26 mouse cellular contexts compared by ENCODE assay signal in the genomic region with DNA sequence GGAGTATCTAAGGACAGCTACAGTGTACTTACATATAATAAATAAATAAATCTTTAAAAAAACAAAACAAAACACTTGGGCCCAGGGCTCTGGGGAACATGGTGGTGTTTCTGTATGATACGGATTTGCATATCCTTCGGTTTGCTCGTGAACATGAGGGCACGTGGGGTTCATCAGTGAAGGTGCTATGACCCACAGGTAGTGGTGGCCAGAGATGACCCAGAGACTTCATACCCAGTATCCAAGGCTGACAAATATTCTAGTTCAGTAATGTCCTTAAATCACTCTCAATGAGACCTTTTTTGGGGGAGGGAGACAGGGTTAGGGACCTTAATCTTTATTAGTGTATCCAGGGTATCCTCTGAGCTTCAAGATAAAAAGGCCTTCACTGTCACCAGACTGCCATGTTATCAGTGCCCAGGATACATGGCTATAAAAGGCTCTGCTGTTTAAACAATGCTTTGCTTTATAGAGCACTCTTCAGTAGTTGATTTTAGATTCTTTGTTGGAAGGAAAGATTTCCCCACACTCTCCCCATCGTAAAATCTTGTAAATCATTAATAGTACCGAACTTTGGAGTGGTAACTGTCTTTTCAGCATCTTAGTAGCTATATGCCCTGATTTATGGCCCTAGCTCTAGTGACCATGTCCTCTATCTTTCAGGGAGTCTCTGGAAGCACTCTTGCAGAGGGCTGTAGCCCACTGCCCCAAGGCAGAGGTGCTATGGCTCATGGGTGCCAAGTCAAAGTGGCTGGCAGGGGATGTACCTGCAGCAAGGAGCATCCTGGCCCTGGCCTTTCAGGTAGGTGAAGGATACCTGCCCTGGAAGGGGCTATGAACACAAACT. TPM values are rescaled to one million over a fixed set of nuclear protein-coding genes. Genes with fewer than 3 reads are reported as not detected.
"Had no signal": no experiment of that assay in that cellular context is flagged by ENCODE, and none has a peak within 500 bp of the region (broad histone marks: within the 10 kb centered on the region; RNA-seq: fewer than 3 reads in every experiment).

No protein-coding gene starts in this region.

- ATAC-seq: liver, postnatal 0 days; midbrain, embryonic 13.5 days; midbrain, embryonic 15.5 days had no signal

- H3K4me1 ChIP-seq: liver, embryonic 15.5 days; midbrain, embryonic 13.5 days; midbrain, embryonic 15.5 days; neural tube, embryonic 12.5 days; stomach, embryonic 15.5 days had no signal

- H3K9me3 ChIP-seq: liver, embryonic 15.5 days; midbrain, embryonic 13.5 days; midbrain, embryonic 15.5 days; neural tube, embryonic 12.5 days; stomach, embryonic 15.5 days had no signal

- H3K4me3 ChIP-seq: liver, embryonic 15.5 days; midbrain, embryonic 13.5 days; midbrain, embryonic 15.5 days; neural tube, embryonic 12.5 days; stomach, embryonic 15.5 days had no signal

- H3K27me3 ChIP-seq: liver, embryonic 15.5 days; midbrain, embryonic 13.5 days; midbrain, embryonic 15.5 days; neural tube, embryonic 12.5 days; stomach, embryonic 15.5 days had no signal

- DNase-seq: liver, postnatal 0 days; lung, embryonic 14.5 days; lung, postnatal 10 days; lung, postnatal 4 days; retina, postnatal 1 day; right cerebral cortex, adult 18-20 months; right cerebral cortex, postnatal 25 days; right cerebral cortex, postnatal 4 days; thymus, adult 2 months; thymus, postnatal 25 days; thymus, postnatal 4 days had no signal

- H3K27ac ChIP-seq: liver, embryonic 15.5 days; midbrain, embryonic 13.5 days; midbrain, embryonic 15.5 days; neural tube, embryonic 12.5 days; stomach, embryonic 15.5 days; stomach, postnatal 0 days had no signal

- H3K4me2 ChIP-seq: liver, embryonic 15.5 days; lung, embryonic 14.5 days; midbrain, embryonic 11.5 days; midbrain, embryonic 13.5 days; midbrain, embryonic 15.5 days; neural tube, embryonic 12.5 days; stomach, embryonic 15.5 days had no signal

- H3K9ac ChIP-seq: liver, embryonic 15.5 days; liver, postnatal 0 days; lung, embryonic 14.5 days; midbrain, embryonic 13.5 days; midbrain, embryonic 15.5 days; neural tube, embryonic 12.5 days; stomach, embryonic 15.5 days had no signal

RNA-seq across cellular contexts. Expression of a gene that starts 10.0 kb away (rescaled TPM):
- total RNA-seq: megakaryocyte, adult 5-6 weeks; megakaryocyte-erythroid progenitor cell, adult 5-6 weeks; midbrain, postnatal 0 days; monocyte, adult 5-6 weeks; neutrophil, adult 5-6 weeks had no signal
- polyA plus RNA-seq: liver, embryonic 15.5 days; liver, postnatal 0 days; lung, embryonic 14.5 days; midbrain, embryonic 11.5 days; midbrain, embryonic 13.5 days; midbrain, embryonic 15.5 days; midbrain, postnatal 0 days; neural tube, embryonic 12.5 days; neural tube, embryonic 14.5 days; spleen, adult 2 months; stomach, postnatal 0 days; testis, adult 2 months had no signal

RNA-seq across cellular contexts. Expression of a gene that starts 24.6 kb away (rescaled TPM):
- total RNA-seq: megakaryocyte-erythroid progenitor cell, adult 5-6 weeks; monocyte, adult 5-6 weeks; neutrophil, adult 5-6 weeks had no signal
